Mouse (Mus musculus) embryonic facial prominence, embryonic 10.5 days (tissue): ENCODE results near the gene 4930447C04Rik. TPM values are rescaled to one million over a fixed set of nuclear protein-coding genes. Genes with fewer than 3 reads are reported as not detected.
A peak's percentile ranks its signal among the peaks of the same experiment; 100 is the strongest.

Experiments used
- DNase-seq: peaks from one replicate; pipeline ENCODE4 v3.0.0-alpha.2; 2017; ENCODE audit warnings: low spot score
- H3K27ac ChIP-seq: fragments of 300-500 bp; sonication (generic); replicated peaks from 2 replicates; pipeline ENCODE4 v1.5.1; 2016; ENCODE audit warnings: mild to moderate bottlenecking
- H3K27me3 ChIP-seq: fragments of 300-500 bp; sonication (generic); replicated peaks from 2 replicates; pipeline ENCODE4 v1.6.1; 2016; ENCODE audit warnings: low read depth, mild to moderate bottlenecking; ENCODE audit not compliant: poor library complexity, severe bottlenecking
- H3K36me3 ChIP-seq: fragments of 300-500 bp; sonication (generic); replicated peaks from 2 replicates; pipeline ENCODE4 v1.6.1; 2016; ENCODE audit warnings: mild to moderate bottlenecking, moderate library complexity
- H3K4me1 ChIP-seq: fragments of 300-500 bp; sonication (generic); 2 replicates; pipeline ENCODE4 v1.6.1; 2016
- H3K4me3 ChIP-seq: fragments of 300-500 bp; sonication (generic); 2 replicates; pipeline ENCODE4 v1.5.1; 2016; ENCODE audit warnings: mild to moderate bottlenecking, moderate library complexity
- H3K9me3 ChIP-seq: fragments of 300-500 bp; sonication (generic); 2 replicates; pipeline ENCODE4 v1.6.1; 2016; ENCODE audit warnings: mild to moderate bottlenecking
- WGBS: fragments of 180-500 bp; shearing (Covaris S2); methylation state at CpG from one replicate; pipeline ENCODE4 v1.1.7; 2016; 5-methylcytosine and 5-hydroxymethylcytosine counted together
- polyA plus RNA-seq: library from polyadenylated mRNA; unstranded; fragments of >200 nt; fragmentation: Nextera tagmentation; extraction: Ambion mirVana; gene quantifications from 2 replicates; pipeline ENCODE4 v1.2.1, GENCODE M21; 2016

The 4930447C04Rik gene
- polyA plus RNA-seq, 1 experiment from 2014 or later: 6.4 TPM

DNA sequence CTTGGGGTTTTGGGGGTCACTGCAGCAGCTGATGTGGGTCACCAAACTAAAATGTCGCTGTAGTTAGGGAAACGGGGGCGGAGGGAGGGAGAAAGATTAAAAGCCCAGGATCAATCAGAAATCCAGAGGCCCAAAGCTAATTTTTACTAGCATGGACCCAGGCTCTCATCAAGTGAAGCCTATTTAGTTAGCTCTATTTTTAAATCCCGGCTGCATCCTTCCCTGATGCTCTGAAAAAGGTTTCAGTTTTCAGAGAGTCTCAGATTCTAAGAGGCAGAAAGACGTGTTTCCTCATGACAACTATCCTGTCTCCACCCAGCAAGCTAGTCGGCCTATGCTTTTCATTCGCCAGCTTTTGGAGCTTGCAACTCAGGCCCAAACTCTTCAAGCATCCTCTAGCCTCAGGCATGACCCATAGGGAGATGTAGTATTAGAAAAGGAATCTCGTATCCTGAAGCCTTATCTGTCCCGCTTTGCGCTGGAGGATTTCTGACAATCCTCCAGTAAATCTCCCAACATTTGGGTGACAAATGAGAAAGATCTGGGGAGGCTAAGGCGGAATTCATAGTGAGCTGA lies 336 bp upstream of the 4930447C04Rik start:
- peaks cover 38% of the 10 kb centered on the region for H3K4me1 ChIP-seq
- peak; percentile 40 for DNase-seq

DNA sequence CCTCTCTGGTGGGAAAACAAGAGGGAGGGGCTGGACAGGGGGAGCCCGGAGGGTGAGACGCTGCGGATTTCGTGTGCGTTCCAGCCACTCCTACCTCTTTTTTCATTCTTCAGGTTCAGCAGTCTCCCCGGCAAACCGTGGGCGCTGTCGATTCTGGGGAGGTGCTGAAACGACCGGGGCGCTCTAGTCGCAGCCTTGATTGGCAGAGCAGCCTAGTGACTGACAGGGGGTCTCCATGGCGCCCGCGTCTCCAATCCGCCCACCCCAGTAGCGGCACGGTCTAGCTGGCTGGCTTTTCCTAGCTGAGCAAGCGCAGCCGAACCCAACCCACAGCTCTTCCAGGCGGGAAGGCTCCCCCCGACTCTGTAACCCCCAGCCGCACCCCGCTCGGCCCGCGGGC lies 958 bp downstream of the 4930447C04Rik start, which contains the start of gene Six6:
Gene Six6 (plus strand): TSS at position 277 of the 400 bp plus-strand sequence.
- H3K4me3 ChIP-seq: peak within 1 kb of the TSS; percentile 52
- under 1% methylated on average over 28 of the region's 28 CpGs for WGBS

More for the DNA sequence above, 336 bp upstream of the 4930447C04Rik start:
- Histone ChIP-seq H3K27me3 (peaks cover 100% of the 10 kb centered on the region), H3K36me3 (no peaks in the 10 kb centered on the region), H3K27ac (peak overlapping the region; percentile 66; the same call in 1 of the 2 replicates), H3K4me3 (peak overlapping the region; percentile 52), H3K9me3 (no peaks in the 10 kb centered on the region)
- 1% methylated on average over 11 of the region's 11 CpGs for WGBS

DNA sequence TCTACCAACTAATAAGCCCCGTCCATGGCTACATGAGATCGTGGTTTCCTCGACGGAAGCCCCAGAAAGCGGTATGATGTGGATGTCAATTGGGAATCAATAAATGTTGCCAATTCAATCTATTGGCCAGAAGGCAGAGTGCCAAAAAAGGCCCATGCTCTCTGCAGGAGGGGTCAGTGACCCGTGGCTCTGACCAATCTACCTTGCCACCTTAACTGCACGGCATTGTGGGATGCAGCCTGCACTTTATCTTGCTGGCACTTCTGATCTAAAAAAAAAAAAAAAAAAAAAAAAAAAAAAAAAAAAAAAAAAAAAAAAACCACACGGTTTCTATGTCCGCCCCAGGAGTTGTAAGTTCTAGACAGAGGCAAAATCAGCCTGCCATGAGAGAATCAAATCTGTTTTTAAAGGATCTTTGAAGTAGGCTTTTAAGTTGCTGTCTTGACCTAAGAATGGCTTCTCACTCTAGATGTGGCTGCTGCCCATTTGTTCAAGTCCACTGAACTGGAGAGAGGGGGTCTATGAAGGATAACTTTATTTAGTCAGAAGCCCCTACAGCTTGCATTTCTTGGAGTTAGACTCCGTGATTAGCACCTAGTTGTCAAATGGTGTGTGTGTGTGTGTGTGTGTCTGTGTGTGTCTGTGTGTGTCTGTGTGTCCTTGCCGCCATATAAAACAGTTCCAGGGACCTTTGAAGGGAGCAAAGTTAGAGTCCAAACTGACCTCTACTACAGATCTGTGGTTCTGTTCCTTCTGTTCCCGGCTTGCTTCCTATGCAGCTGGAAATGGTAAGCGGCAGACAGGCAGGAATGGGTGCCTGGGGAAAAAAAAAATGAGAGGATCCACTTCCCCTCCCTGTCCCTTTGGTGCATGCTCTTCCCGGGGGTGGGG lies 1.7 kb downstream of the 4930447C04Rik start:
- peak; percentile 30 for DNase-seq
- Histone ChIP-seq H3K27ac (no peak overlapping the region), H3K27me3 (peaks cover 98% of the 10 kb centered on the region), H3K9me3 (no peaks in the 10 kb centered on the region), H3K36me3 (no peaks in the 10 kb centered on the region), H3K4me3 (peak overlapping the region; percentile 52), H3K4me1 (peaks cover 26% of the 10 kb centered on the region)
- 3% methylated on average over 14 of the region's 14 CpGs for WGBS

More for the DNA sequence above, 958 bp downstream of the 4930447C04Rik start, which contains the start of gene Six6:
- H3K27ac ChIP-seq: peak within 1 kb of the TSS; percentile 66
- no peaks in the 10 kb centered on the region for H3K36me3 ChIP-seq
- DNase-seq: peak; percentile 86
- H3K9me3 ChIP-seq: no peaks in the 10 kb centered on the region
- peaks cover 26% of the 10 kb centered on the region for H3K4me1 ChIP-seq
- H3K27me3 ChIP-seq: peaks cover 100% of the 10 kb centered on the region

DNA sequence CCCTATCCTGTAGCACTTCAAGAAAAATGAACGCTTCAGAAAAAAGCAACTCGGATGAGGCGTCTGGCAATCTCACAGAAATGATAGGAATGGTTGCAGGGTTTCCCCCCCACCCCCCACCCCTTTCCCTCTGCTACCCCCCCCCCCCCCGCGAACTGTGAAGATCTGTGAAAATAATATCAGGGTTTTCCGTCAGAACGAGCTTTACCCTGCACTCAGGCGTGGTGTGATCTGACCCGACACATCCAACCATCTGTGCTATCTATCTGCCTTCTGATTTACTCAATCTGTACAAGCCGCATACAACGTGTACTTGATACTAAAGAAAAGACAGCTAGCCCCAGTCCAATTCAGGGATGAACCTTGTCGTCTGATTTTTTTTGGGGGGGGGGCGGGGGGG lies 2.4 kb downstream of the 4930447C04Rik start:
- WGBS: 3% methylated on average over 12 of the region's 13 CpGs
- no peaks in the 10 kb centered on the region for H3K36me3 ChIP-seq
- H3K4me1 ChIP-seq: peaks cover 26% of the 10 kb centered on the region
- peak overlapping the region; percentile 25; the same call in 1 of the 2 replicates for H3K4me3 ChIP-seq
- no peak overlapping the region for H3K27ac ChIP-seq
- H3K9me3 ChIP-seq: no peaks in the 10 kb centered on the region
- DNase-seq: peak; percentile 18
- H3K27me3 ChIP-seq: peaks cover 91% of the 10 kb centered on the region

DNA sequence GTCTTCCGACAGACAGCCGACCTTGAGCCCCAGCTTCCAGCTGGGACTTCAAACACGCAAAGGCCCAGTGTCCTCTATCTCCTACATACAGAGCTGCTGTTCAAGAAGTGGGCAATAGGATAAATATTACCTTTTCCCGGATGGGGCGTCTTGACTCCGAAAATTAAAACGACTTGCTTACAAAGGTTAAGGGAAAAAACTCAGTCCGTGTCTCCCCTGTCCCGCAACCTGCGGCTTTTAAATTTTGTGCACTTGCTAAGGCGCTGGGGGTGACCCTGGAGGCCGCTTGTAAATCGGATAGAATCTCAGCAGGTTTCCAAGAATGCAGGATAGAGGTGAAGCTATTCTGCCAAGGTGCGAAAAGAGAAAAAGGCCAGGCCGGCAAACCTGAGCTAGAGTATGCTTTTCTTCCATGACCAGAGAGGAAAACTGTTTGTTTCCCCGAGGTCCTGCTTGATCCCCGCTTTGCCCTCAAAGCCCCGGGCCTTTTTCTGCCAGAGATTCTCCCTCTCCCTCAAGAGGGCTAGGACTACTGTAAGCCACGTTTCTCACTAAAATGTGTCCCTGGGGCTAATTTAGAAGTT lies 2.9 kb downstream of the 4930447C04Rik start:
- peak; percentile 47 for DNase-seq
- no peaks in the 10 kb centered on the region for H3K9me3 ChIP-seq

DNA sequence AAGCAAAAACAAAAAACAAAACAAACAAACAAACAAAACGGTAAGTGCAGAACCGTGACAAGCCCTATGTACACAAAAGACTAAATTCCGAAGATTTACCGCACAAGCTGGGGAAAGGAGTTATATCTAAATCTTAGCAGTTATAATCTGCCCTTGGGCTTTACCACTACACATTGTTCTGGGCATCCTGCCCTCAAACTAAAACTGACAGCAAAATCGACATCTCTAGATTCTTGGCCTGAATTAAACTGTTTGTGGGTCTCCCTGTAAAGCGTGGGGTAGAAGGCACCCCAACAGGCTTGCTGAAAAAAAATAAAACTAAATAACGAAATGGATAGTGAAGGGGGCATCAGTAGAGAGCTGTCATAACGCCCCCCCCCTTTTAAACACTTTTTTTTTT lies 3.8 kb downstream of the 4930447C04Rik start:
- Histone ChIP-seq H3K9me3 (no peaks in the 10 kb centered on the region), H3K27ac (no peak overlapping the region), H3K4me3 (no peak overlapping the region), H3K36me3 (no peaks in the 10 kb centered on the region), H3K4me1 (peaks cover 25% of the 10 kb centered on the region), H3K27me3 (peaks cover 77% of the 10 kb centered on the region)
- DNase-seq: no peak
- 23% methylated on average over 8 of the region's 8 CpGs for WGBS

More for the DNA sequence above, 2.9 kb downstream of the 4930447C04Rik start:
- H3K4me1 ChIP-seq: peaks cover 26% of the 10 kb centered on the region
- H3K4me3 ChIP-seq: peak overlapping the region; percentile 25; the same call in 1 of the 2 replicates
- 2% methylated on average over 19 of the region's 19 CpGs for WGBS
- H3K27ac ChIP-seq: no peak overlapping the region
- peaks cover 86% of the 10 kb centered on the region for H3K27me3 ChIP-seq
- H3K36me3 ChIP-seq: no peaks in the 10 kb centered on the region

DNA sequence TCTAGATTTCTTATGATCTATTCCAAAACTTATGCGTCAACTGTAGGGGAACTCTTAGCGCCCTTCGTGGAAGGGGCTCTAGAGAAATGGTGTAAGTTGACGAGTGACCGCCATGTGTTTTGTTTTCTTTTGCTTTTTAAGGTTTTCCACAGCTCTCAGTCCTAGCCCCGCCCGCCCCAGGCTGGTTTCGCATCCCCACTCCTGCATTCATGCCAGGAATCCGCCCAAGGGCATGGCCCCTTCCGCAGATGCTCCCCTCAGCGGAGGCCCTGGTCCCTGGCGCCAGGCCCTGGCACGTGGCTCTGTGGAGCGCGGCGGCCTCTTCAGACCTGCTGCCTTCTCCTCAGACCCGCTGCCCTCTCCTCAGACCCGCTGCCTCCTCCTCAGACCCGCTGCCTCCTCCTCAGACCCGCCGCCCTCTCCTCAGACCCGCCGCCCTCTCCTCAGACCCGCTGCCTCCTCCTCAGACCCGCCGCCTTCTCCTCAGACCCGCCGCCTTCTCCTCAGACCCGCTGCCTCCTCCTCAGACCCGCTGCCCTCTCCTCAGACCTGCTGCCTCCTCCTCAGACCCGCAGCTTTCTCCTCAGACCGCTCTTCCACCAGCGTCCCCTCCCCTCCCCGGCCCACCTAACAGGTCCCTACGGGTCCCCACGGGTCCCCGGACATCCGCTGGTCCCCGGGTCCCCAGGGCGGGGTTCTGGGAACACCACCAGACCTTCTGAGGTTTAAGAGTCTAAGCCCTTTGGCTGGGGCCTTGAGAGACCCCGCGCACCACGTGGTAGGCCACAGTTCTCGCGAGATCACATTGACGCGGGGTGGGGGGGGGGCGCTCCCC lies 23.2 kb downstream of the 4930447C04Rik start:
- H3K27ac ChIP-seq: peak overlapping the region; percentile 84
- 15% methylated on average over 48 of the region's 48 CpGs for WGBS
- DNase-seq: peak; percentile 77
- H3K9me3 ChIP-seq: no peaks in the 10 kb centered on the region; the same call in 1 of the 2 replicates
- peaks cover 14% of the 10 kb centered on the region for H3K27me3 ChIP-seq
- H3K4me1 ChIP-seq: peaks cover 10% of the 10 kb centered on the region
- H3K4me3 ChIP-seq: peak overlapping the region; percentile 57
- no peaks in the 10 kb centered on the region for H3K36me3 ChIP-seq

DNA sequence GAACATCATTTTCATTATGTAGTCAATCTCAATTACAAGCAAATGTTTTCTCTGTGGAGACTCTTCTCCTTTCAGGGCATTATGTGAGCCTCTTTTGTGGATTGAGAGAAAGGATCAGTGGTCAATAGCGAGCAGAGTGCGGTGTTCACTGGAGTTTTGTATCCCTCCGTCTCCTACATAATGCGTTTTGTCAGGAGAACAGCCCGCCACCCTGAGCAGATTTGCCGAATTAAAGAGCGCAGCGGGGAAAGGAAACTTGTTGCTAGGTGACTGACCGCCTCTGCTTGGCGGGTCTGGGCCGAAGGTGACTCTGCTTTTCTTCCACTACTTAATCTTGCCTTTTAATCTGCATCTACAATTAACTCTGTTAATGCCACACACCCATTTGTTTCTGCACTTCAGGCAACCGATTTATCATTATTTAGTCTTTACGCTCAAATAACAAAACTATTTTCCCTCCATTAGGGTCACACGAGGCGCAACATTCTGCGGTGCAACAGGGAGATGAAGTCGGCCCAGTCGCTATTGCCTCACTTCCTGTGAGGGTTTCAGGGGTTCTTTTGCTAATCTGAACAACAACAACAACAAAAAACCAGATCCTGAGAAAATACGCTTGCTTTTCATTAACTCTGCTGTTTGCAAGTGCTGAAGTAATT lies 86.1 kb downstream of the 4930447C04Rik start:
- peak overlapping the region; percentile 40 for H3K4me3 ChIP-seq
- H3K27ac ChIP-seq: no peak overlapping the region
- H3K4me1 ChIP-seq: peaks cover 42% of the 10 kb centered on the region
- no peaks in the 10 kb centered on the region for H3K36me3 ChIP-seq
- peak; percentile 73 for DNase-seq
- 1% methylated on average over 19 of the region's 19 CpGs for WGBS
- peaks cover 95% of the 10 kb centered on the region for H3K27me3 ChIP-seq
- H3K9me3 ChIP-seq: peaks cover 4% of the 10 kb centered on the region; the same call in 1 of the 2 replicates

DNA sequence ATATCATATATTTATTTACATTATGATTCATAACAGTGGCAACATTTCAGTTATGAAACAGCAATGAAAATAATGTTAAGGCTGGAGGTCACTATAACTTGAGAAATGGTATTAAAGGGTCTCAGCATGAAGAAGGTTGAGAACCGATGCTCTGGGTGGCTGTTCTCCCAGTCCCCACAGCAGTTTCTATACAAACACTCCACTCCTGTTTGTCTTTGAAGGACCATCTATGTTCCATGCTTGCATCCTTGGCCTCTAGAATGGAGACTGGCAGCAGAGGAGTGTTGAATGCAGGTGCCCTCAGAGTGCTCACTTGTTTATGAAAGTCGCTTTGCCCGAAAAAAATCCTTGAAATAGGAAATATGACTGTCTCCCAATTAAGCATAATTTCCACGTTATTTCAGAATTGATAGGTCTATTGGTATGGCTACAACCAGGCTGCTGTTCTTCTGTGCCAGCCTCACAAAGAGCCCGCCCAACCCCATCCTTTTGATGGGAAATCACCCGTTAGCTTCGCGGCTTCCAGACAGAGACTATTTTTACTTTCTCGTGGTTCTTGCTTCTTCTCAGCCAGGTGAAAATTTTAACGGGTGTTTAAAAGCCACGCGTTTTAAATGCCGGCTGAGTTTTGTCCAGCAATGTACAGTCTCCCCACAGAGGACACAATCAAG lies 87.0 kb downstream of the 4930447C04Rik start:
- no peaks in the 10 kb centered on the region for H3K36me3 ChIP-seq
- 31% methylated on average over 13 of the region's 13 CpGs for WGBS
- H3K27me3 ChIP-seq: peaks cover 95% of the 10 kb centered on the region
- peaks cover 42% of the 10 kb centered on the region for H3K4me1 ChIP-seq
- H3K9me3 ChIP-seq: no peaks in the 10 kb centered on the region
- 0 out of 2 replicates have a peak overlapping the region, but pooled peaks have one; percentile 40 for H3K4me3 ChIP-seq
- H3K27ac ChIP-seq: no peak overlapping the region
- DNase-seq: no peak

DNA sequence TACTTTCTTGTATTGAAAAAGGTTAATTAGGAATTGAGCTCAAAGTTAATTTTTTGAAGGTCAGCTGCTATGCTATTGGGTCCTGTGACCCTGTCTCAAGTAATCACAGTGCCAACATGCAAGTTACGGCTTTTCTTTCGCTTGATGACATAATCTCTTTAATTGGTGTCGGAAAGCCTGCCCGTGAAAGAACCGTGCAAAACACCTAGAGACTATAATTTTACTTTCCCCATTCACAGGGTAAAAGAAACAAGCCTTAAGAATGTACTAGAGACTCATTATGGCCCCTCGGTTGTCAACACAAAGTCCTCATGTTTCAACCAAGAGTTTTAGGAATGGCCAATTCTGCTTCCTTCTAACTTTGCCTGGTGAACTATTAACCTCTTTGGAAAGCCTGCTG lies 88.3 kb downstream of the 4930447C04Rik start:
- 38% methylated on average over 6 of the region's 6 CpGs for WGBS
- DNase-seq: no peak
- Histone ChIP-seq H3K4me1 (peaks cover 47% of the 10 kb centered on the region), H3K36me3 (no peaks in the 10 kb centered on the region), H3K9me3 (no peaks in the 10 kb centered on the region), H3K4me3 (no peak overlapping the region), H3K27me3 (peaks cover 98% of the 10 kb centered on the region), H3K27ac (no peak overlapping the region)

DNA sequence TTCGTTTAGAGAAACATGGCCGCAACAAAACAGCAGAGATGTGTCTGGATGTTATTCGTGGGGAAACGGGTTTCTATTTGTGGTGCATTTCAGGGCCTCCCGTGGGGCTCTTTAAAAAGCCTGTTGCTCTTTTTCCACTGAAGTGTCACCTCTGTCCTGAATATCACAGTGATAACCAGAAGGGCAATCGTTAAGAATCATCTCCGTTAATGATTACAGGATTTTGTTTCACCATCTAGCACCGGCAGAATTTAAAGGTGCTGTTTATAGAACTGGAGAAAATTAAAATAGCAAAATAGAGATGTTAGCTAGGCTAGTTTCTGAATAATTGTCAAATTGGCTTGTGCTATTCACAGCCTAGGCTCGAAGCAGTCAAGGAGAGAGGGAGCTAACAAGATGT lies 90.4 kb downstream of the 4930447C04Rik start:
- Histone ChIP-seq H3K36me3 (no peaks in the 10 kb centered on the region), H3K27me3 (peaks cover 98% of the 10 kb centered on the region), H3K4me3 (no peak overlapping the region), H3K27ac (no peak overlapping the region), H3K9me3 (no peaks in the 10 kb centered on the region), H3K4me1 (peaks cover 40% of the 10 kb centered on the region)
- 59% methylated on average over 9 of the region's 9 CpGs for WGBS
- no peak for DNase-seq
